Mouse (Mus musculus) midbrain, embryonic 15.5 days (tissue): ENCODE data around the gene Spata31d1b. TPM values are rescaled to one million over a fixed set of nuclear protein-coding genes. Genes with fewer than 3 reads are reported as not detected.
"Not testable (repeated sequence)": the region's sequence is repeated elsewhere in the genome, so short reads cannot be mapped to it uniquely, and the experiment has no call there.

Experiments
- ATAC-seq: fragments of 200-750 bp; cut with Nextera tagmentation; replicated peaks from 2 replicates; pipeline ENCODE4 v1.8.0; 2017; ENCODE audit warnings: moderate TSS enrichment
- H3K27ac ChIP-seq: fragments of 300-500 bp; sonication (generic); 2 replicates; pipeline ENCODE4 v1.5.1; 2015; ENCODE audit warnings: mild to moderate bottlenecking, inconsistent platforms
- H3K27me3 ChIP-seq: fragments of 300-500 bp; sonication (generic); replicated peaks from 2 replicates; pipeline ENCODE4 v1.6.1; 2015; ENCODE audit warnings: inconsistent platforms
- H3K36me3 ChIP-seq: fragments of 300-500 bp; sonication (generic); replicated peaks from 2 replicates; pipeline ENCODE4 v1.6.1; 2015; ENCODE audit warnings: inconsistent platforms
- H3K4me1 ChIP-seq: fragments of 300-500 bp; sonication (generic); 2 replicates; pipeline ENCODE4 v1.6.1; 2015; ENCODE audit warnings: inconsistent platforms
- H3K4me2 ChIP-seq: fragments of 300-500 bp; sonication (generic); 2 replicates; pipeline ENCODE4 v1.6.1; 2015; ENCODE audit warnings: inconsistent platforms, mild to moderate bottlenecking, moderate library complexity
- H3K4me3 ChIP-seq: fragments of 300-500 bp; sonication (generic); 2 replicates; pipeline ENCODE4 v1.5.1; 2015; ENCODE audit warnings: mild to moderate bottlenecking, inconsistent platforms
- H3K9ac ChIP-seq: fragments of 300-500 bp; sonication (generic); 2 replicates; pipeline ENCODE4 v1.6.1; 2015; ENCODE audit warnings: mild to moderate bottlenecking, inconsistent platforms
- H3K9me3 ChIP-seq: fragments of 300-500 bp; sonication (generic); 2 replicates; pipeline ENCODE4 v1.6.1; 2016; ENCODE audit warnings: inconsistent platforms
- WGBS: fragments of 180-500 bp; shearing (Covaris S2); methylation state at CpG from one replicate; pipeline ENCODE4 v1.1.7; 2015; ENCODE audit warnings: mixed read lengths; 5-methylcytosine and 5-hydroxymethylcytosine counted together
- polyA plus RNA-seq: library from polyadenylated mRNA; unstranded; fragments of >200 nt; fragmentation: Nextera tagmentation; extraction: Ambion mirVana; gene quantifications from 2 replicates; pipeline ENCODE4 v1.2.1, GENCODE M21; 2015

Gene Spata31d1b
- not detected in 2 replicates for polyA plus RNA-seq

DNA sequence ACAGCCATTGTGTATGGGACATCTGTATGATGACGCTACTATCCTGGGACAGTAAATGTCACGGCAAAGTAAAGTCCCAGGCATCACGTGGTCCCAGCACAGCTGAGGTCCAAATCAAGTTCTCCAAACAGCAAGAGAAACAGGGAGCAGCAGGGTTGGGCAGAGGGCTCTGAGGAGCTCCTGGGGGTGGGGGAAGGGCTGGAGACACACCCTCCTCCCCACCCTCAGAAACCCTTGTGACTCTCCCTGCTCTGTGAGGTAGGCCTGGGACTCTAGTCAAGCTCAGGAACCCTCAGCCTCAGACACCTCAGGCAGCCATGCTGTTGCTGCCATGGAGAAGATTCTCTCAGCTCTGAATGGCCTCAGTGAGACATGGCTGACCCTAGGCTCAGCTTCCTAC, at the start of gene Spata31d1b:
Spata31d1b (plus strand) TSS at position 301 of the 400 bp plus-strand sequence.
- not testable (repeated sequence) for H3K4me1 ChIP-seq, H3K27ac ChIP-seq, H3K4me3 ChIP-seq, H3K36me3 ChIP-seq, ATAC-seq, H3K9ac ChIP-seq, H3K4me2 ChIP-seq, H3K27me3 ChIP-seq, H3K9me3 ChIP-seq
- WGBS = 77% methylated on average over 3 of the region's 3 CpGs

DNA sequence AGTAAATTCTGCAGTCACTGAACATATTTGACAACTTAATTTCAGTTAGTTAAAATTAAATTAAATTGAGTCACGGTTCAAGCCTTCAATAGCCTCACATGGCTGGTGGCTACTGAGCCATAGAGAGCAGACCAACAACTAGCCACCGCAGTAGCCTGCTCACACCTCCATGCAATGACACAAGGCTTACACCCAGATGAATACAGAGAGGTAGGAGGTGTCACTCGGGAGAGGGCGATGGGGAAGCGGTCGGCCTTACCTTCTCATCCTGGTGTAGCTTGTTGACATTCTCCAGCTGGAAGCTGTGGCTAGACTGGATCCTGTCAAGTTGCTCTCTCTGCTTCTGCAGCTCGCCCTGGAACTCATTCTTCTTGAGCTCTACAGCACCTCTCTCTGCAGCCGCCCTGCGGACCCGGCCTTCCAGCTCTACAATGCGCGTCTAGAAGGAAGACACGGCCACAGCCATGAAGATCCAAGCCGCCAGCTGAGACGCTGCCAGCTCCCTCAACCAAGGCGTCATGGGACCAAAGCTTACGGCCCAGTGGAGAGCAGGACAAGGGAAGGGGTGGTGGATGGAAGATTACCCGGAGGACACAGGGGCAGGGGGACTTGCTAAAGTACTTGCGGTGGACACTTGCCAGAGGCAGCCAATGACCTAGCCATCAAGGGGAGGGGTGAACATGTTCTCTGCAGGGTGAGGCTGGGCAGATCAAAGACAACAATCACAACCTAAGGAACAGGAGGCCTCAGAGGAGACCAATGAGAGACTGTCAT, 48.0 kb upstream of the Spata31d1b start:
- Histone ChIP-seq H3K4me1 (no peaks in the 10 kb centered on the region; the same call in 1 of the 2 replicates), H3K4me3 (no peak overlapping the region), H3K4me2 (no peak overlapping the region), H3K9ac (no peak overlapping the region), H3K36me3 (no peaks in the 10 kb centered on the region), H3K9me3 (no peaks in the 10 kb centered on the region), H3K27me3 (no peaks in the 10 kb centered on the region), H3K27ac (no peak overlapping the region)
- 92% methylated on average over 19 of the region's 19 CpGs for WGBS
- ATAC-seq = no peak

DNA sequence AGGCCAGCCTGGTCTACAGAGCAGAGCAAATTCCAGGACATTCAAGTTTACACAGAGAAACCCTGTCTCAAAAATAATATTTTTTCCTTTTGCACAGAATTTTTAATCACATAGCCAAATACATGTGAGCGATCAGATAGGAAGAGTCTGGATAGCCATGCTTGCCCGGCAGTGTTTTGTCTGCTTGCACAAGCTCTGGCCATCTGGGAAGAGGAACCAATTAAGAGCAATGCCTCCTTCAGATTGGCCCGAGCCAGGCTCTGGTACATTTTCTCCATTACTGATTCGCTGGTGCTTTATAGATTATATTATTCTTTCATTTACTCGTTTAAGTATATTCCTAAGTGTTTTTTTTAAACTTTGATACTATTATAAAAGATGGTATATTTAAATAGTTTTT, 44.3 kb upstream of the Spata31d1b start:
- Histone ChIP-seq H3K9me3 (no peaks in the 10 kb centered on the region), H3K27me3 (no peaks in the 10 kb centered on the region), H3K4me1 (peaks cover 8% of the 10 kb centered on the region; the same call in 1 of the 2 replicates), H3K36me3 (no peaks in the 10 kb centered on the region), H3K4me3 (no peak overlapping the region), H3K4me2 (no peak overlapping the region), H3K27ac (no peak overlapping the region), H3K9ac (no peak overlapping the region)
- 80% methylated on average over 5 of the region's 5 CpGs for WGBS
- ATAC-seq = no peak

DNA sequence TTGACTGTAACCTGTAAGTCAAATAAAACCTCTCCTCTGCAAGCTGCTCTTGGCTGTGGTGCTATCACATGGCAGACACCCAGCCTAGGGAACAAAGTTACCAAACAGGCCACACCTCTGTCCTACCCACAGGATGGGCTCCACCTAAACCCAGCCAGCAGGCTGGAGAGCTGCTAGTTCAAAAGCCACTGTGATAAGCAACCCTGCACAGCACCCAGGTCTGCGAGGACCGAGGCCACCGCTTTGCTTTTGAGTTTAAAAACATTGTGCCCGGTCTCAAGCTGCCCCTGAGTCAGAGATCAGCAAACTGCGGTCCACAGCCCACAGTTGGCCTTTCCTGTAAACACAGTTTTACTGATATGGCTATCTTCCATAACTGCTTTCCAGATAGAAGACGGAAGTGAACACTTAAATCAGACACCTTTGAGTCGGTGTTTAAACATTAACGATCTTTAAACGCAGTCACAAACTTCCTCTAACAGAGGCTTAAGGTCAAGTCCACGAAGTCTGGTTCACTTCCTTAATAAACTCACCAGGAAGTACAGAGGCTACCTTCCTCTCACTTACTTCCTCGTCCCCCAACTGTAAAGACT, 43.5 kb upstream of the Spata31d1b start:
- Histone ChIP-seq H3K4me1 (peaks cover 13% of the 10 kb centered on the region), H3K36me3 (no peaks in the 10 kb centered on the region), H3K4me3 (no peak overlapping the region), H3K9me3 (no peaks in the 10 kb centered on the region), H3K4me2 (no peak overlapping the region), H3K27me3 (no peaks in the 10 kb centered on the region), H3K9ac (no peak overlapping the region), H3K27ac (no peak overlapping the region)
- no peak for ATAC-seq
- 84% methylated on average over 11 of the region's 11 CpGs for WGBS

DNA sequence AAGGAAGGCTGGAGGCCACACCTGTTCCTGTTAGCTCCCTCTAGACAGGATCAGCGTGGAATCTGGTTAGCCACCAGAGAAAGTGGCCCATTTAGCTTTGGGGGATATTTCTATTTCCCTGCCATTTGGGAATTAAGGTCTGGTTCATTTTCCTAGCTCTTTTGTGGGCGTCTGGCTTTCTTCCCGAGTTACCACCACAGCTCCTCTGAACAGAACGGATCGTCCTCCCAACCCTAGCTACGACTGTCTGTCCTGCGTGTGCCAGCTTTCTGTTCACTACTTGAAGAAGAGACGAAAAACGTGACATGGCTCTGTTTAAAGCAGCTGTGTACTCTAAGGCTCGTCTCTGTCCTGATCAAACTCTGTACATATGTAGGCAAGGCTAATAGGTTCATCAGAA, 42.1 kb upstream of the Spata31d1b start:
- Histone ChIP-seq H3K9ac (no peak overlapping the region), H3K27ac (no peak overlapping the region), H3K4me2 (no peak overlapping the region), H3K36me3 (no peaks in the 10 kb centered on the region), H3K4me3 (no peak overlapping the region), H3K9me3 (no peaks in the 10 kb centered on the region), H3K4me1 (peaks cover 25% of the 10 kb centered on the region), H3K27me3 (no peaks in the 10 kb centered on the region)
- 86% methylated on average over 10 of the region's 10 CpGs for whole genome bisulfite sequencing
- no peak for ATAC-seq

DNA sequence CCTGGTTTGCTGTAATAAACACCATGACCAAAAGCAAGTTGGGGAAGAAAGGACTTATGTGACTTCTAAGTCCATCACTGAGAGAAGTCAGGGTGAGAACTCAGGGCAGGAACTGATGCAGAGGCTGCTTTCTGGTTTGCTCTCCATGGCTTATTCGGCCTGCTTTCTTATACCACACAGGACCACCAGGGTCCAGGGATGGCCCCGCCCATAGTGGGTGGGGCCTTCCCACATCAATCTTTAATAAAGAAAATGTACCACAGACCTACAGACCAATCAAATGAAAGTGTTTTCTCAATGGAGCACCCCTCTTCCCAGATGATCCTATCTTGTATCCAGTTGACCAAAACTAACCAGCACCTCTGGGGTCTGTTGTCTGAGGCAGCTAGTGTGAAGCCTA, 40.6 kb upstream of the Spata31d1b start:
- Histone ChIP-seq H3K9me3 (no peaks in the 10 kb centered on the region), H3K27ac (no peak overlapping the region), H3K36me3 (no peaks in the 10 kb centered on the region), H3K9ac (no peak overlapping the region), H3K4me3 (no peak overlapping the region), H3K4me2 (no peak overlapping the region), H3K27me3 (no peaks in the 10 kb centered on the region), H3K4me1 (peaks cover 26% of the 10 kb centered on the region)
- ATAC-seq = no peak
- 65% methylated on average over 2 of the region's 2 CpGs for WGBS

DNA sequence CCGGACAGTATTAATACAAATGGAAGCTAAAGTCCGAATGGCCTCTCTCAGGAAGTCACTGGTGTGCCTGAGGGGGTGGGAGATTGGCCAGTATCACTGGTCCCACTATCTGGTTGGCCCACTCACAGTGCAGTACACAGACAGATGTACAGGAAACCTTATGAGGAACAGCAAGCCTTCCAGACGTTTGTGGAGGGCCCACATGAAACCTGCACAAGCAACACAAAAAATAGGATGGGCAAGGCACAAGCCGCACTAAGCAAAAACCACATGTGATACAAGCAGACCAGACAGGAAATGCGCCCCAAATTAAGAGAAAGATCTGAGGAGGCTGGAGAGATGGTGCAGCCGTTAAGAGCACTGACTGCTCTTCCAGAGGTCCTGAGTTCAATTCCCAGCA, 39.8 kb upstream of the Spata31d1b start:
- no peak overlapping the region for H3K27ac ChIP-seq
- ATAC-seq = no peak

DNA sequence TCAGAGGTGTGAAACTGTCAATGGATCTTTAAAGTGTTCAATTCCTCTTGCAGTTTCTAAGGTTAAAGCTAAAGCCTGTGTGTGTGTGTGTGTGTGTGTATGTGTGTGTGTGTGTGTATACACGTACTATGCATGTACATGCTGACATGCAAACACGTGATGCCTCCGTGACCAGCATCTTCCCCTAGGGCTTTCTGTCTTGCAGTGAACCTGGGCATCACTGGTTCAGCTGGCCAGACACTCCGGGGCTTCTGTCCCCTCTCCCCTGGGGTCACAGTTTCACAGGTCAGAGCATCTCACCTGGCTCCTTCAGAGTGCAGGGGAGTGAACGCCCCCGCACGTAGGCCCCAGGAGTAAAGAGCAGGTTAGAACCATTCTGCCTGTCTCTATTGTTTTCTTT, 38.5 kb upstream of the Spata31d1b start:
- Histone ChIP-seq H3K9me3 (no peaks in the 10 kb centered on the region), H3K4me3 (peak overlapping the region; percentile 76; the same call in 1 of the 2 replicates), H3K4me2 (peak overlapping the region; percentile 61), H3K9ac (no peak overlapping the region), H3K4me1 (peaks cover 26% of the 10 kb centered on the region), H3K27ac (peak overlapping the region; percentile 65), H3K27me3 (no peaks in the 10 kb centered on the region), H3K36me3 (no peaks in the 10 kb centered on the region)
- 13% methylated on average over 7 of the region's 7 CpGs for WGBS
- no peak for ATAC-seq

More for the DNA sequence above, 39.8 kb upstream of the Spata31d1b start:
- Histone ChIP-seq H3K4me2 (no peak overlapping the region), H3K36me3 (no peaks in the 10 kb centered on the region), H3K9ac (no peak overlapping the region), H3K9me3 (no peaks in the 10 kb centered on the region), H3K4me3 (no peak overlapping the region), H3K27me3 (no peaks in the 10 kb centered on the region), H3K4me1 (peaks cover 26% of the 10 kb centered on the region)
- WGBS = 63% methylated on average over 6 of the region's 6 CpGs

DNA sequence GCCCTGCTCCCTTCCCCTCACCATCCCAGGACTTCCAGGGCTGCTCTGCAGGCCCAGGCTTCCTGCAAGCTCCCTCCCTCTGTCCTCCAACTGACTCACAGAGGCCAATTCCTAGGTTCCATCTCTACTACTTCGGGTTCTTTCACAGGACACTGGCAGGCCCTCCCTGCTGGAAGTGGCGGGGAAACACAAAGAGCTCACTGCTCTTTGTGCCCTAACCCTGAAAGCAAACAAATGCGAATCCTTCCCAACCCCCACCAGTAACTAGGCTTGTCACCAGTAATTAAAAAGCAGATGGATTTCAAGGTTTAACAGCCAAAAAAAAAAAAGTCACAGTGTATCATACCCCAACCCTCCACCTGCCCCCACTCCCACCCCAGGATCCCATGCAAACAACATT, 37.9 kb upstream of the Spata31d1b start:
- Histone ChIP-seq H3K27me3 (no peaks in the 10 kb centered on the region), H3K4me1 (peaks cover 26% of the 10 kb centered on the region), H3K9me3 (no peaks in the 10 kb centered on the region), H3K27ac (peak overlapping the region; percentile 63; the same call in 1 of the 2 replicates), H3K4me2 (peak overlapping the region; percentile 61), H3K9ac (0 out of 2 replicates have a peak overlapping the region, but pooled peaks have one; percentile 23), H3K4me3 (peak overlapping the region; percentile 76), H3K36me3 (no peaks in the 10 kb centered on the region)
- ATAC-seq = no peak
- WGBS = 10% methylated on average over 3 of the region's 3 CpGs

DNA sequence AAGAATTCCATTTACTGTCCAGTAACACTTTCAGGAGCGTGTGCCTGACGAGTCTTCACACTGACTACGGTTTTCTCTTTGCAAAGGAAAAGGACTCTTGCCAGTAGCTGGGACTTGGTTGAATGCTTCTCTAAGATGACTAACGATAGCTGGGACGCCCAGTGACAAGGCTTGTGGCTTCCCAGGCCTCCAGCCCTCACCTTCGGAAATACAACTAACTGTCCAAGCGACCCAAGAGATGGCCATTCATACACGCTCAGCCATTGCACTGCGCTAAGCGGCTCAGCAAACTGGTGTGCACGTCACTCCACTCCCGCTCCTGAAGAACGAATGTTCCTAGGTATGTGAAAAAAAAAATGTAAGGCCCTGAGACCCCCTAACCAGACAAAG, 37.3 kb upstream of the Spata31d1b start:
- H3K4me1 ChIP-seq = peaks cover 26% of the 10 kb centered on the region
- peak overlapping the region; percentile 76 for H3K4me3 ChIP-seq
- H3K9ac ChIP-seq = peak overlapping the region; percentile 66
- no peaks in the 10 kb centered on the region for H3K27me3 ChIP-seq
- peak overlapping the region; percentile 61 for H3K4me2 ChIP-seq
- H3K9me3 ChIP-seq = no peaks in the 10 kb centered on the region
- peak overlapping the region; percentile 77 for H3K27ac ChIP-seq
- no peaks in the 10 kb centered on the region for H3K36me3 ChIP-seq
- 1% methylated on average over 13 of the region's 13 CpGs for WGBS
- ATAC-seq = peak; percentile 29; the same call in 1 of the 2 replicates

DNA sequence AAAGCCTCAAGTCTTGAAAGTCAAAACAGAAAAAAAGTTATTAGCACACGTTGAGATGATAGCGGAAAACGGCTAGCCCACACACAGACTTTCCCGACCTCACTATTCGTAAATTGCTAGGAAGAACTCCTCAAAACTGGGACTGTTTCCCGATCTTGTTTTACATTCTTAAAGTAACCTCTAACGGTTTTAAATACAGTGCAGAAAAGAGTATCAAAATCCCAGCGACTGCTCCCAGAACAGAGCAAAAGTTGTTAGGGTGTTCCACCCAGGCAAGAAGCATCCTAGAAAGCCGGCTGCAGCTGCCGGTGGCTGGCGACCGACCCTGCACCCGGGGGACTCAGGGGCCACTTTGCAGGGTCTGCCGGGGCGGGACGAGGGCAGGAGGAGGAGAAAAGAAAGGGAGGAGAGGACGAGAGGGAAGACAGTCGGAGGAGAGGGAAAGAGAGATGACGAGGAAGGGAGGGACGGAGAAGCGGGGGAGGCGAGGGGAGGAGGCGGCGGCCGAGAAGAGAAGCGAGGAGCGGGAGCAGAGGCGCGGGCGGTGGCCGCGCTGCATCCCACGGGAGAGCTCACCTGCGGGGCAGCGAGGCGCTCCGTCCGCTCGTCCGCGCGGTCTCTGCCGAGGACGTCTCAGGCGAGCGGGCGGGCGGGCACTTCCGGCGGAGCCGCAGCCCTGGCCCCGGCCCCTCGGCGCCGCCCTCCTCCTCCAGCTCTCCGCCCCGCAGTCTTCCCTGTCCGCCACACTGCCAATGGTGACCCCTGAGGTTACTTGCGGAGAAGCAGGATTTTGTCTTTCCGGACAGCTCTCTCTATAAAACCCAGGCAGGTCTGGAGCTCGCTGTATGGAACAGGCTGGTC, 36.7 kb upstream of the Spata31d1b start, which contains the start of gene Golm1:
Golm1 (minus strand) TSS at position 661 of the 861 bp plus-strand sequence.
- Histone ChIP-seq H3K4me2 (peak within 1 kb of the TSS; percentile 61), H3K36me3 (no peaks in the 10 kb centered on the region), H3K27me3 (no peaks in the 10 kb centered on the region), H3K9ac (peak within 1 kb of the TSS; percentile 66), H3K4me3 (peak within 1 kb of the TSS; percentile 76), H3K27ac (peak within 1 kb of the TSS; percentile 77), H3K4me1 (peaks cover 26% of the 10 kb centered on the region), H3K9me3 (no peaks in the 10 kb centered on the region)
- WGBS = under 1% methylated on average over 54 of the region's 61 CpGs
- peak; percentile 80 for ATAC-seq
